In the genomic region with DNA sequence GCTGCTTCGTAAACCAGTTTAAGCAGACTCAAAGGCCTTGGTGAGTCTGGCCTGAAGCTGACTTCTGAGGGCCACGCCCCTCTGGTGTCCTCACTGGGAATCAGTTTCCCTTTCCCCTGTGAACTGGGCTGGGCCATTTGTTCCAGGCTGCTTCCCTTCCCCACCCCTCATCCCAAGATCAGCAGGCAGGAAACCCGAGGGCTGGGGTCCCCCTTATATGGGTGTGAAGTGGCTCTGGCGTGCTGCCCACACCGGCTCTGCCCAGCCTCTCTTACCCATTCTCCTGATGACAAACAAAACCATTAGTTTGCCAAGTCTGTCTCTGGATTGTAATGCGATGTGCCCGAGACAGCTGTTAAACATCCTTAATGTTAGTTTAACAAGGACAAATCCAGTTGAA, we compare ENCODE assay signal across 25 mouse cellular contexts.
A peak's percentile ranks its signal among the peaks of the same experiment; 100 is the strongest.
DNase-seq lines count a peak whose midpoint lies in the region; ATAC-seq and TF ChIP-seq lines count a peak whose summit lies in the region.
"Had no signal": no experiment of that assay in that cellular context is flagged by ENCODE, and none has a peak within 500 bp of the region (broad histone marks: within the 10 kb centered on the region; RNA-seq: fewer than 3 reads in every experiment).

No protein-coding gene starts in this region.

- H3K4me1 ChIP-seq in kidney, postnatal 0 days (replicated peaks; ENCODE audit: insufficient read depth, low read length) = no peaks in the 10 kb centered on the region
- H3K4me1 ChIP-seq in intestine, embryonic 16.5 days (ENCODE audit: control insufficient read depth, insufficient read depth, low read length) = peaks cover 4% of the 10 kb centered on the region; the same call in 1 of the 2 replicates
- H3K4me1 ChIP-seq in stomach, embryonic 14.5 days (ENCODE audit: control insufficient read depth, insufficient read depth, low read length) = 0 out of 2 replicates have a peak, but pooled peaks cover 2% of the 10 kb centered on the region
- H3K4me1 ChIP-seq: forebrain, embryonic 13.5 days; hindbrain, embryonic 15.5 days; megakaryocyte, embryonic 14.5 days had no signal

- no peak overlapping the region for H3K27ac ChIP-seq in kidney, postnatal 0 days
- H3K27ac ChIP-seq in intestine, embryonic 16.5 days (ENCODE audit: low read length) = peak overlapping the region; percentile 52
- no peak overlapping the region for H3K27ac ChIP-seq in stomach, embryonic 14.5 days (ENCODE audit: low read length)
- H3K27ac ChIP-seq: forebrain, embryonic 13.5 days; heart, adult 2 months; hindbrain, embryonic 15.5 days; layer of hippocampus, adult 2 months had no signal

- no peaks in the 10 kb centered on the region for H3K9me3 ChIP-seq in kidney, postnatal 0 days (replicated peaks; ENCODE audit: low read length)
- H3K9me3 ChIP-seq in intestine, embryonic 16.5 days (ENCODE audit: control insufficient read depth, low read length) = no peaks in the 10 kb centered on the region
- H3K9me3 ChIP-seq in stomach, embryonic 14.5 days (ENCODE audit: control insufficient read depth, low read depth, low read length) = no peaks in the 10 kb centered on the region
- H3K9me3 ChIP-seq: forebrain, embryonic 13.5 days; hindbrain, embryonic 15.5 days; megakaryocyte, embryonic 14.5 days had no signal

- H3K4me3 ChIP-seq in kidney, postnatal 0 days (replicated peaks; ENCODE audit: low read depth, low read length) = no peak overlapping the region
- no peak overlapping the region for H3K4me3 ChIP-seq in intestine, embryonic 16.5 days (ENCODE audit: low read length)
- no peak overlapping the region for H3K4me3 ChIP-seq in stomach, embryonic 14.5 days (ENCODE audit: low read depth, low read length)
- H3K4me3 ChIP-seq: erythroblast, embryonic 14.5 days; forebrain, embryonic 13.5 days; heart, adult 2 months; hindbrain, embryonic 15.5 days; layer of hippocampus, adult 2 months; myocyte had no signal

- no peaks in the 10 kb centered on the region for H3K36me3 ChIP-seq in kidney, postnatal 0 days (ENCODE audit: insufficient read depth, low read length)
- no peaks in the 10 kb centered on the region for H3K36me3 ChIP-seq in intestine, embryonic 16.5 days (ENCODE audit: control insufficient read depth, insufficient read depth, low read length)
- no peaks in the 10 kb centered on the region for H3K36me3 ChIP-seq in stomach, embryonic 14.5 days (ENCODE audit: control insufficient read depth, insufficient read depth, low read length)
- H3K36me3 ChIP-seq: hindbrain, embryonic 15.5 days had no signal

- no peak overlapping the region for H3K9ac ChIP-seq in kidney, postnatal 0 days (ENCODE audit: low read depth, low read length)
- no peak overlapping the region for H3K9ac ChIP-seq in intestine, embryonic 16.5 days (ENCODE audit: low read depth, low read length)
- no peak overlapping the region for H3K9ac ChIP-seq in stomach, embryonic 14.5 days (replicated peaks; ENCODE audit: low read depth, low read length)
- H3K9ac ChIP-seq: forebrain, embryonic 13.5 days; hindbrain, embryonic 15.5 days had no signal

- H3K4me2 ChIP-seq in kidney, postnatal 0 days (ENCODE audit: low read length) = no peak overlapping the region
- H3K4me2 ChIP-seq in intestine, embryonic 16.5 days (ENCODE audit: low read depth, low read length) = no peak overlapping the region
- no peak overlapping the region for H3K4me2 ChIP-seq in stomach, embryonic 14.5 days (replicated peaks; ENCODE audit: low read depth, low read length)
- H3K4me2 ChIP-seq: forebrain, embryonic 13.5 days; hindbrain, embryonic 15.5 days had no signal

- H3K27me3 ChIP-seq in kidney, postnatal 0 days (ENCODE audit: insufficient read depth, low read length) = no peaks in the 10 kb centered on the region
- H3K27me3 ChIP-seq in intestine, embryonic 16.5 days (replicated peaks; ENCODE audit: control insufficient read depth, insufficient read depth, low read length) = no peaks in the 10 kb centered on the region
- H3K27me3 ChIP-seq in stomach, embryonic 14.5 days (ENCODE audit: control insufficient read depth, insufficient read depth, low read length) = no peaks in the 10 kb centered on the region
- H3K27me3 ChIP-seq: hindbrain, embryonic 15.5 days had no signal

- no peak for ATAC-seq in kidney, postnatal 0 days (replicated peaks; ENCODE audit: low FRiP score, low read depth)
- peak; percentile 70 for ATAC-seq in intestine, embryonic 16.5 days
- peak; percentile 56; the same call in 1 of the 2 replicates for ATAC-seq in stomach, embryonic 14.5 days (ENCODE audit: insufficient number of reproducible peaks, insufficient read depth, low FRiP score, low read depth)
- no peak for ATAC-seq in inflammation-experienced regulatory T-cells, adult 6 months
- ATAC-seq: forebrain, embryonic 13.5 days had no signal

- DNase-seq in kidney, postnatal 0 days (ENCODE audit: low spot score) = peak; percentile 8
- DNase-seq in kidney, postnatal 14 days = no peak
- DNase-seq in ZHBTc4 (ENCODE audit: low read depth, low spot score) = peak; percentile 20
- no peak for DNase-seq in spleen, postnatal 4 days (ENCODE audit: low spot score in 2 of 2)
- DNase-seq: B cell, adult 2 months; cerebellum, adult 9-10 months; gastrocnemius, postnatal 14 days; heart, adult 2 months; heart, postnatal 36 days; kidney, adult 8-10 months; left cerebral cortex, postnatal 4 days; liver; midbrain, embryonic 14.5 days; right cerebral cortex, postnatal 14 days; spleen, adult 18-20 months; thymus, postnatal 25 days had no signal

- no peak for TF ChIP-seq CTCF in kidney, postnatal 0 days (IDR thresholded peaks at IDR 0.05; ENCODE audit: low read depth)

- WGBS in kidney, postnatal 0 days = 33% methylated on average over 7 of the region's 7 CpGs
- 47% methylated on average over 7 of the region's 7 CpGs for WGBS in intestine, embryonic 16.5 days
- 31% methylated on average over 7 of the region's 7 CpGs for WGBS in stomach, embryonic 14.5 days

Comparison
In these comparisons a context has a peak if more than half of its experiments do, and no peak if none do; other contexts are left out.
1. DNase-seq: peak in kidney, postnatal 0 days (single experiment) and ZHBTc4 (single experiment); none in kidney, postnatal 14 days (single experiment) and spleen, postnatal 4 days (0 of 2).
2. ATAC-seq: peak in intestine, embryonic 16.5 days (single experiment) and stomach, embryonic 14.5 days (single experiment); none in kidney, postnatal 0 days (single experiment) and inflammation-experienced regulatory T-cells, adult 6 months (single experiment).